Mouse (Mus musculus) E14TG2a.4 (cell line): ENCODE results near the gene Dcaf4.

Experiments
- CTCF ChIP-seq: conservative IDR thresholded peaks from 2 replicates; pipeline ENCODE4 v1.5.1; 2014; ENCODE audit warnings: low read length
- NANOG ChIP-seq: IDR thresholded peaks from 2 replicates; pipeline ENCODE4 v1.6.1; 2014; ENCODE audit warnings: borderline replicate concordance, low read length, mixed read lengths

DNA sequence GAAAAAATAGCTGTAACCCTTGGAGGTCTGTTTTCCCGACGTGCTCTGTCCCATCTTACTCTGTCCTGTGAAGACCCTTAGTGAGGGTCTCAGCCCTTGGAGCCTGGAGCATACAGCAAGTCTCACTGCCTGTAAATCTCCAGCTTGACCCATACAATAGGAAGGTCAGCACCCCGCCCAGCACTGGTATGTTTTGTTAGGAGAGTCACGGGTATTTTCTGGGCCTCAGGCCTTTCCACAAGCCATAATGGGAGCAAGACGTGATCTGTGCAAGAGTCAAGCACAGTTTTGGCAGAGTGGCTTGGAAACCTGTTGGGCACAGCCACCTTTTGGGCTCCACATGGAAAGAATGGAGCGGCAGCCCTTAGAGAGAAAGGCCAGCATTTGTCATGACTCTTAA, 7.5 kb downstream of the Dcaf4 start:
- TF ChIP-seq CTCF (no peak), NANOG (no peak)
